Mouse (Mus musculus) layer of hippocampus, adult 18-20 months (tissue): ENCODE measurements around the gene Zbtb4. TPM values are rescaled to one million over a fixed set of nuclear protein-coding genes. Genes with fewer than 3 reads are reported as not detected.

Experiments
- DNase-seq, 2 experiments: peaks; one replicate each; pipeline ENCODE4 v3.0.0; 2022; ENCODE audit warnings: low spot score in 2 of 2
- total RNA-seq, 2 experiments: library from RNA; stranded (reverse); gene quantifications; 2 replicates each; pipeline ENCODE4 v1.2.3; 2021

Zbtb4 gene
- total RNA-seq, 2 experiments from 2014 or later, result 147 to 152 TPM

GRCm38 (mm10) chr11:69763551-69763950 lies 2.2 kb upstream of the Zbtb4 start:
- DNase-seq, result no peak

GRCm38 (mm10) chr11:69766126-69766609 lies 456 bp downstream of the Zbtb4 start:
- peak; percentile 65 to 78 for DNase-seq

- DNase-seq, result no peak
Observed at GRCm38 (mm10) chr11:69766872-69767624, 1.3 kb downstream of the Zbtb4 start.

GRCm38 (mm10) chr11:69767625-69767909 lies 1.9 kb downstream of the Zbtb4 start:
- DNase-seq, result no peak

- DNase-seq, result no peak
Observed at GRCm38 (mm10) chr11:69774961-69775360, 9.2 kb downstream of the Zbtb4 start.

- no peak for DNase-seq
Observed at GRCm38 (mm10) chr11:69775716-69776115, 10.0 kb downstream of the Zbtb4 start.

GRCm38 (mm10) chr11:69776488-69776887 lies 10.8 kb downstream of the Zbtb4 start:
- no peak for DNase-seq

- DNase-seq, result no peak
Observed at GRCm38 (mm10) chr11:69777504-69778257, 12.0 kb downstream of the Zbtb4 start.

GRCm38 (mm10) chr11:69778258-69778982 lies 12.7 kb downstream of the Zbtb4 start:
- no peak for DNase-seq

GRCm38 (mm10) chr11:69778985-69779384 lies 13.3 kb downstream of the Zbtb4 start:
- DNase-seq, result no peak

GRCm38 (mm10) chr11:69781828-69782227 lies 16.1 kb downstream of the Zbtb4 start:
- DNase-seq, result no peak

GRCm38 (mm10) chr11:69784793-69785272 lies 19.1 kb downstream of the Zbtb4 start:
- no peak for DNase-seq

- no peak for DNase-seq
Observed at GRCm38 (mm10) chr11:69787306-69787705, 21.6 kb downstream of the Zbtb4 start.

- DNase-seq, result no peak
Observed at GRCm38 (mm10) chr11:69789431-69789830, 23.7 kb downstream of the Zbtb4 start.

- no peak for DNase-seq
Observed at GRCm38 (mm10) chr11:69791420-69791819, 25.7 kb downstream of the Zbtb4 start.

GRCm38 (mm10) chr11:69793429-69793828 lies 27.7 kb downstream of the Zbtb4 start:
- no peak for DNase-seq

GRCm38 (mm10) chr11:69795168-69795982 lies 29.7 kb downstream of the Zbtb4 start, which contains the start of gene Chrnb1:
Gene Chrnb1 (minus strand): TSS chr11:69795943.
- peak; percentile 83 to 94 for DNase-seq

GRCm38 (mm10) chr11:69795983-69796435 lies 30.3 kb downstream of the Zbtb4 start:
- no peak for DNase-seq

GRCm38 (mm10) chr11:69797924-69798323 lies 32.2 kb downstream of the Zbtb4 start:
- no peak for DNase-seq

GRCm38 (mm10) chr11:69799394-69800137 lies 33.9 kb downstream of the Zbtb4 start:
- DNase-seq, result no peak
